Mouse (Mus musculus) liver, adult (tissue): Measurements from ENCODE around the gene Kat2a.

Experiments
- GATA4 ChIP-seq: IDR thresholded peaks from 2 replicates; pipeline ENCODE4 v1.6.1; 2014; ENCODE audit warnings: mild to moderate bottlenecking, low read length; ENCODE audit not compliant: insufficient replicate concordance

The Kat2a gene

GRCm38 (mm10) chr11:100659806-100660205, 52.5 kb downstream of the Kat2a start:
- no peak for TF ChIP-seq GATA4

GRCm38 (mm10) chr11:100656458-100656857, 55.8 kb downstream of the Kat2a start:
- TF ChIP-seq GATA4 = no peak
